Mouse (Mus musculus) liver, adult 2 months (tissue): ENCODE results near the gene Gp2.

Experiments used
- CTCF ChIP-seq: fragments of 200-500 bp; IDR thresholded peaks from 2 replicates; pipeline ENCODE4 v1.5.1; 2011; ENCODE audit warnings: low read depth, low read length, control low read depth
- POLR2A ChIP-seq: fragments of 200-500 bp; IDR thresholded peaks from 2 replicates; pipeline ENCODE4 v1.6.1; 2011; ENCODE audit warnings: low read length, control low read depth; ENCODE audit not compliant: insufficient read depth; ENCODE audit errors: extremely low read depth

- TF ChIP-seq POLR2A (no peak), CTCF (no peak)
Observed at GRCm38 (mm10) chr7:119420730-119421129, 38.4 kb downstream of the Gp2 start.
